Mouse (Mus musculus) midbrain, embryonic 14.5 days (tissue): ENCODE measurements at regions not wholly inside any gene's neighbourhood (a gene's known extent, or its start where the extent isn't known, plus 50 kb on each side); places are given as distances from the start of the nearest gene placed in this dataset.

ENCODE experiments used
- ATAC-seq: fragments of 200-750 bp; cut with Nextera tagmentation; 2 replicates; pipeline ENCODE4 v1.8.0; 2017; ENCODE audit warnings: moderate number of reproducible peaks, moderate library complexity; ENCODE audit not compliant: low FRiP score, low TSS enrichment
- DNase-seq: peaks from one replicate; pipeline ENCODE4 v3.0.0-alpha.2; 2015
- H3K27ac ChIP-seq: fragments of 300-500 bp; sonication (generic); replicated peaks from 2 replicates; pipeline ENCODE4 v1.5.1; 2014; ENCODE audit warnings: mild to moderate bottlenecking, low read depth, low read length, moderate library complexity
- H3K27me3 ChIP-seq: fragments of 300-500 bp; sonication (generic); 2 replicates; pipeline ENCODE4 v1.6.1; 2014; ENCODE audit warnings: low read length, control low read depth, mixed read lengths; ENCODE audit not compliant: control insufficient read depth, insufficient read depth
- H3K36me3 ChIP-seq: fragments of 300-500 bp; sonication (generic); 2 replicates; pipeline ENCODE4 v1.6.1; 2014; ENCODE audit warnings: low read length, control low read depth; ENCODE audit not compliant: control insufficient read depth, insufficient read depth
- H3K4me1 ChIP-seq: fragments of 300-500 bp; sonication (generic); 2 replicates; pipeline ENCODE4 v1.6.1; 2014; ENCODE audit warnings: mild to moderate bottlenecking, antibody characterized with exemption, low read length, control low read depth; ENCODE audit not compliant: control insufficient read depth, insufficient read depth
- H3K4me2 ChIP-seq: fragments of 300-500 bp; sonication (generic); 2 replicates; pipeline ENCODE4 v1.6.1; 2014; ENCODE audit warnings: mild to moderate bottlenecking, low read length, moderate library complexity
- H3K4me3 ChIP-seq: fragments of 300-500 bp; sonication (generic); replicated peaks from 2 replicates; pipeline ENCODE4 v1.5.1; 2014; ENCODE audit warnings: low read depth, low read length
- H3K9ac ChIP-seq: fragments of 300-500 bp; sonication (generic); replicated peaks from 2 replicates; pipeline ENCODE4 v1.6.1; 2014; ENCODE audit warnings: mild to moderate bottlenecking, low read length, moderate library complexity
- H3K9me3 ChIP-seq: fragments of 300-500 bp; sonication (generic); 2 replicates; pipeline ENCODE4 v1.6.1; 2016; ENCODE audit warnings: low read length, control low read depth, mixed read lengths; ENCODE audit not compliant: control insufficient read depth
- WGBS: fragments of 180-500 bp; shearing (Covaris S2); extraction: QIAGEN DNeasy Blood & Tissue Kit; methylation state at CpG from one replicate; pipeline ENCODE4 v1.1.7; 2014; 5-methylcytosine and 5-hydroxymethylcytosine counted together

GRCm38 (mm10) chr1:43247609-43248008 is 50.8 kb upstream of the Fhl2 start:
- WGBS = 87% methylated on average over 1 of the region's 1 CpGs
- ATAC-seq (no peak), DNase-seq (no peak)
- no peak overlapping the region for H3K4me3 ChIP-seq
- H3K9me3 ChIP-seq = no peaks in the 10 kb centered on the region
- H3K4me2 ChIP-seq = no peak overlapping the region
- H3K36me3 ChIP-seq = no peaks in the 10 kb centered on the region
- H3K9ac ChIP-seq = no peak overlapping the region
- no peaks in the 10 kb centered on the region for H3K4me1 ChIP-seq
- no peaks in the 10 kb centered on the region for H3K27me3 ChIP-seq
- H3K27ac ChIP-seq = no peak overlapping the region

GRCm38 (mm10) chr1:43250281-43250680 is 53.5 kb upstream of the Fhl2 start:
- WGBS = 77% methylated on average over 6 of the region's 6 CpGs

GRCm38 (mm10) chr1:43251356-43251755 is 54.6 kb upstream of the Fhl2 start:
- Histone ChIP-seq H3K9ac (no peak overlapping the region), H3K27ac (no peak overlapping the region), H3K4me2 (no peak overlapping the region), H3K36me3 (no peaks in the 10 kb centered on the region), H3K9me3 (no peaks in the 10 kb centered on the region), H3K4me1 (no peaks in the 10 kb centered on the region), H3K27me3 (no peaks in the 10 kb centered on the region), H3K4me3 (no peak overlapping the region)
- no peak for ATAC-seq
- 78% methylated on average over 7 of the region's 7 CpGs for WGBS
- DNase-seq = no peak

More at GRCm38 (mm10) chr1:43250281-43250680, 53.5 kb upstream of the Fhl2 start:
- no peaks in the 10 kb centered on the region for H3K4me1 ChIP-seq
- H3K9ac ChIP-seq = no peak overlapping the region
- H3K9me3 ChIP-seq = no peaks in the 10 kb centered on the region
- no peaks in the 10 kb centered on the region for H3K27me3 ChIP-seq
- H3K27ac ChIP-seq = no peak overlapping the region
- H3K4me3 ChIP-seq = no peak overlapping the region
- no peak overlapping the region for H3K4me2 ChIP-seq
- peak; percentile 25 for DNase-seq
- ATAC-seq = no peak
- H3K36me3 ChIP-seq = no peaks in the 10 kb centered on the region

GRCm38 (mm10) chr1:43254129-43254528 is 57.3 kb upstream of the Fhl2 start:
- H3K27me3 ChIP-seq = no peaks in the 10 kb centered on the region
- DNase-seq (no peak), ATAC-seq (no peak)
- H3K27ac ChIP-seq = no peak overlapping the region
- no peak overlapping the region for H3K9ac ChIP-seq
- H3K36me3 ChIP-seq = no peaks in the 10 kb centered on the region
- no peaks in the 10 kb centered on the region for H3K9me3 ChIP-seq
- 98% methylated on average over 1 of the region's 1 CpGs for WGBS
- H3K4me3 ChIP-seq = no peak overlapping the region
- H3K4me2 ChIP-seq = no peak overlapping the region
- no peaks in the 10 kb centered on the region for H3K4me1 ChIP-seq

GRCm38 (mm10) chr1:43256078-43256477 is 59.3 kb upstream of the Fhl2 start:
- no peaks in the 10 kb centered on the region for H3K36me3 ChIP-seq
- DNase-seq (no peak), ATAC-seq (no peak)
- H3K27ac ChIP-seq = no peak overlapping the region
- H3K9ac ChIP-seq = no peak overlapping the region
- no peaks in the 10 kb centered on the region for H3K9me3 ChIP-seq
- no peaks in the 10 kb centered on the region for H3K4me1 ChIP-seq
- no peak overlapping the region for H3K4me2 ChIP-seq
- no peak overlapping the region for H3K4me3 ChIP-seq
- H3K27me3 ChIP-seq = no peaks in the 10 kb centered on the region

- no peaks in the 10 kb centered on the region for H3K9me3 ChIP-seq
- H3K27me3 ChIP-seq = no peaks in the 10 kb centered on the region
- no peak overlapping the region for H3K4me3 ChIP-seq
- H3K4me2 ChIP-seq = no peak overlapping the region
- no peaks in the 10 kb centered on the region for H3K36me3 ChIP-seq
- H3K9ac ChIP-seq = no peak overlapping the region
- no peak overlapping the region for H3K27ac ChIP-seq
- H3K4me1 ChIP-seq = no peaks in the 10 kb centered on the region
- no peak for ATAC-seq
- DNase-seq = no peak
- 83% methylated on average over 6 of the region's 6 CpGs for WGBS
Measured at GRCm38 (mm10) chr1:43257909-43258308, 61.1 kb upstream of the Fhl2 start.

- DNase-seq (no peak), ATAC-seq (no peak)
- Histone ChIP-seq H3K27me3 (no peaks in the 10 kb centered on the region), H3K4me2 (no peak overlapping the region), H3K4me1 (0 out of 2 replicates have a peak, but pooled peaks cover 3% of the 10 kb centered on the region), H3K9ac (no peak overlapping the region), H3K4me3 (no peak overlapping the region), H3K27ac (no peak overlapping the region), H3K36me3 (no peaks in the 10 kb centered on the region), H3K9me3 (no peaks in the 10 kb centered on the region)
- WGBS = 85% methylated on average over 1 of the region's 1 CpGs
Measured at GRCm38 (mm10) chr1:43259841-43260240, 63.1 kb upstream of the Fhl2 start.

GRCm38 (mm10) chr1:43260491-43260890 is 63.7 kb upstream of the Fhl2 start:
- no peak for ATAC-seq
- no peaks in the 10 kb centered on the region for H3K27me3 ChIP-seq
- no peak for DNase-seq
- H3K4me1 ChIP-seq = 0 out of 2 replicates have a peak, but pooled peaks cover 3% of the 10 kb centered on the region
- H3K9me3 ChIP-seq = no peaks in the 10 kb centered on the region
- H3K36me3 ChIP-seq = no peaks in the 10 kb centered on the region
- H3K4me2 ChIP-seq = no peak overlapping the region
- H3K9ac ChIP-seq = no peak overlapping the region
- H3K27ac ChIP-seq = no peak overlapping the region
- 96% methylated on average over 4 of the region's 4 CpGs for WGBS
- no peak overlapping the region for H3K4me3 ChIP-seq

- ATAC-seq (peak; percentile 68), DNase-seq (peak; percentile 91)
- 20% methylated on average over 5 of the region's 5 CpGs for WGBS
- Histone ChIP-seq H3K27ac (no peak overlapping the region), H3K4me3 (no peak overlapping the region), H3K9me3 (no peaks in the 10 kb centered on the region), H3K9ac (no peak overlapping the region), H3K4me1 (0 out of 2 replicates have a peak, but pooled peaks cover 3% of the 10 kb centered on the region), H3K36me3 (no peaks in the 10 kb centered on the region), H3K27me3 (no peaks in the 10 kb centered on the region), H3K4me2 (peak overlapping the region; percentile 34)
Measured at GRCm38 (mm10) chr1:43264407-43264889, 67.7 kb upstream of the Fhl2 start.
